Mouse (Mus musculus): ENCODE data around the gene Shcbp1l. TPM values are rescaled to one million over a fixed set of nuclear protein-coding genes. Genes with fewer than 3 reads are reported as not detected.

The Shcbp1l gene
- total and polyA plus RNA-seq, 3 experiments = 0.59 to 1.6 TPM; not detected in 1

DNA sequence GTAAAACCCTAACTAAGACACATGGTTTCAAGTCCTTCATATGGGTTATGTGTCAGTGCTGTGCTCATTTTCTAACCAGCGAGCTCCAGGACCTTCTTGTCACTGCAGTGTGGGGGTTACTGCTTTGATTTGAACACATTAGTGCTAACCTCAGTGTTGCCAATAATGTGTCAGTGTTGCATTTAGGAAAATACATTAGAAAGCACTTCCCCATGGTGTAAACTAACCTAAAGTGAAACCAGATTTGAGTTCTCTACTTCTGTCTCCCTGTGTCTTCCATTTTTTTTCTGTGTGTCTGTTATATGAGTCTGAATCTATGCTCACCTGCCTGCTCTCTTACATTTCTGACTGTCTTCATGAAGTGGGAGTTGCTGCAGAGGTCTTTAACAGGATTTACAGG is 18.1 kb downstream of the Shcbp1l start:
- no peak for DNase-seq (ENCODE audit: extremely low read depth)
- H3K4me2 ChIP-seq (ENCODE audit: insufficient read depth, low read depth, poor library complexity, severe bottlenecking) = no peak overlapping the region
- H3K27me3 ChIP-seq (replicated peaks) = no peaks in the 10 kb centered on the region
- H3K27ac ChIP-seq (ENCODE audit: insufficient read depth, low read depth) = no peak overlapping the region
- in situ Hi-C loops (cut with MboI; ENCODE audit: low pct_ligation_motif_present, low pct_unique_long_range_greater_than_20kb, low sequenced_read_pairs) = no loop called here
- H3K4me3 ChIP-seq (replicated peaks in 1 of 3; ENCODE audit: low read depth in 2 of 3, low read length in 2 of 3, poor library complexity in 1 of 3) = no peak overlapping the region
- no peak overlapping the region for H3K9ac ChIP-seq (ENCODE audit: insufficient read depth, low read depth)
- no peak for TF ChIP-seq MXI1 (IDR thresholded peaks at IDR 0.05; ENCODE audit: low read depth, low read length)
- H3K9me3 ChIP-seq (replicated peaks; ENCODE audit: low read length) = no peaks in the 10 kb centered on the region
- dilution Hi-C loops (cut with MboI; ENCODE audit: extremely low pct_ligation_motif_present, extremely low pct_unique_long_range_greater_than_20kb, low sequenced_read_pairs) = no loop called here
- peaks cover 4 to 33% of the 10 kb centered on the region in 2 experiments for H3K36me3 ChIP-seq (replicated peaks in 1 of 2; ENCODE audit: control insufficient read depth in 1 of 2, insufficient read depth in 1 of 2, low read length in 1 of 2)
- no peaks in the 10 kb centered on the region for H3K79me2 ChIP-seq (replicated peaks; ENCODE audit: control insufficient read depth, extremely low read depth, insufficient read depth, poor library complexity, severe bottlenecking)
- no peaks in the 10 kb centered on the region for H3K4me1 ChIP-seq (ENCODE audit: control insufficient read depth in 1 of 2, insufficient read depth in 2 of 2)

DNA sequence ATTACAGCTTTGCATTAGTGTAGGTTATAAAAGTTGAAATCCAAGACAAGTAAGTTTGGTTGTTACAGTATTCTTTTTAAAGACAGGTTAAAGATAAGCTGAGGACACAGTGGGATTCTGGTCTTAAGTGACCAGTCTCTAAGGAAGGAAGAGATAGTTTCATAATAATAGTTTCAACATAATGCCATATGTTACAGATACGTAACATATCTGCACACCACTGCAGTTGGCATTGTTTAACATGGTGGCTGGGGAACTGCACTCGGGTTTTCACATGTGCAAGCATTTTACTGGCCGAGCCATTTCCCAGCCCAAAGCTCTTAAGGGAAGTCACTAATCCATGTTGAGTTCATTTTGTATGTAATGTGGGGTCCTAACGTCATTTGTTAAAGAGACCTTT is 18.7 kb downstream of the Shcbp1l start:
- H3K4me2 ChIP-seq (ENCODE audit: insufficient read depth, low read depth, poor library complexity, severe bottlenecking) = no peak overlapping the region
- H3K27me3 ChIP-seq (replicated peaks) = no peaks in the 10 kb centered on the region
- DNase-seq (ENCODE audit: extremely low read depth) = no peak
- H3K27ac ChIP-seq (ENCODE audit: insufficient read depth, low read depth) = no peak overlapping the region
- in situ Hi-C loops (cut with MboI; ENCODE audit: low pct_ligation_motif_present, low pct_unique_long_range_greater_than_20kb, low sequenced_read_pairs) (no loop called here), dilution Hi-C loops (cut with MboI; ENCODE audit: extremely low pct_ligation_motif_present, extremely low pct_unique_long_range_greater_than_20kb, low sequenced_read_pairs) (no loop called here)
- H3K36me3 ChIP-seq (replicated peaks in 1 of 2; ENCODE audit: control insufficient read depth in 1 of 2, insufficient read depth in 1 of 2, low read length in 1 of 2) = peaks cover 4 to 38% of the 10 kb centered on the region in 2 experiments
- no peaks in the 10 kb centered on the region for H3K9me3 ChIP-seq (replicated peaks; ENCODE audit: low read length)
- no peaks in the 10 kb centered on the region for H3K4me1 ChIP-seq (ENCODE audit: control insufficient read depth in 1 of 2, insufficient read depth in 2 of 2)
- no peaks in the 10 kb centered on the region for H3K79me2 ChIP-seq (replicated peaks; ENCODE audit: control insufficient read depth, extremely low read depth, insufficient read depth, poor library complexity, severe bottlenecking)
- H3K9ac ChIP-seq (ENCODE audit: insufficient read depth, low read depth) = no peak overlapping the region
- no peak overlapping the region for H3K4me3 ChIP-seq (replicated peaks in 1 of 3; ENCODE audit: low read depth in 2 of 3, low read length in 2 of 3, poor library complexity in 1 of 3)
- TF ChIP-seq GABPA (IDR thresholded peaks at IDR 0.05; ENCODE audit: insufficient replicate concordance, low read depth, low read length) (no peak), RAD21 (IDR thresholded peaks at IDR 0.05; ENCODE audit: low read depth, low read length) (no peak), USF1 (IDR thresholded peaks at IDR 0.05; ENCODE audit: low read depth, low read length) (no peak), E2F4 (IDR thresholded peaks at IDR 0.05; ENCODE audit: insufficient replicate concordance, low read depth, low read length) (no peak), MAX (IDR thresholded peaks at IDR 0.05; ENCODE audit: low read length) (no peak), TBP (conservative IDR thresholded peaks at IDR 0.05; ENCODE audit: low read depth, low read length) (no peak), NRF1 (IDR thresholded peaks at IDR 0.05; ENCODE audit: low read depth, low read length) (no peak), ZNF384 (IDR thresholded peaks at IDR 0.05; ENCODE audit: low read depth, low read length) (no peak), UBTF (IDR thresholded peaks at IDR 0.05; ENCODE audit: low read depth, low read length) (no peak), SIN3A (IDR thresholded peaks at IDR 0.05; ENCODE audit: low read length) (no peak), NELFE (IDR thresholded peaks at IDR 0.05; ENCODE audit: low read depth, low read length) (no peak), EP300 (IDR thresholded peaks at IDR 0.05; ENCODE audit: low read length) (no peak), JUND (conservative IDR thresholded peaks at IDR 0.05; ENCODE audit: low read depth, low read length) (no peak), MXI1 (IDR thresholded peaks at IDR 0.05; ENCODE audit: low read depth, low read length) (no peak), ZKSCAN1 (IDR thresholded peaks at IDR 0.05; ENCODE audit: borderline replicate concordance, low read depth, low read length) (no peak), HCFC1 (IDR thresholded peaks at IDR 0.05; ENCODE audit: low read depth, low read length) (no peak), PAX5 (IDR thresholded peaks at IDR 0.05; ENCODE audit: low read length) (no peak), MYC (IDR thresholded peaks at IDR 0.05; ENCODE audit: low read depth, low read length) (no peak)
